Mouse (Mus musculus) liver, embryonic 14.5 days (tissue): ENCODE measurements around the gene Gm49325. TPM values are rescaled to one million over a fixed set of nuclear protein-coding genes. Genes with fewer than 3 reads are reported as not detected.
A peak's percentile ranks its signal among the peaks of the same experiment; 100 is the strongest.

Experiments
- ATAC-seq: fragments of 200-750 bp; cut with Nextera tagmentation; 2 replicates; pipeline ENCODE4 v1.8.0; 2017; ENCODE audit warnings: moderate number of reproducible peaks, mild to moderate bottlenecking, moderate library complexity; ENCODE audit not compliant: insufficient read depth
- DNase-seq, 3 experiments: peaks; one replicate each; pipeline ENCODE4 v3.0.0-alpha.2; 2012 to 2013; ENCODE audit warnings: low read depth in 3 of 3, low spot score in 3 of 3
- H3K27ac ChIP-seq: fragments of 300-500 bp; sonication (generic); 2 replicates; pipeline ENCODE4 v1.5.1; 2014; ENCODE audit warnings: moderate library complexity, mild to moderate bottlenecking, control low read depth, inconsistent platforms
- H3K27me3 ChIP-seq: fragments of 300-500 bp; sonication (generic); 2 replicates; pipeline ENCODE4 v1.6.1; 2014; ENCODE audit warnings: mild to moderate bottlenecking, low read length, moderate library complexity; ENCODE audit not compliant: control insufficient read depth, insufficient read depth
- H3K36me3 ChIP-seq: fragments of 300-500 bp; sonication (generic); replicated peaks from 2 replicates; pipeline ENCODE4 v1.6.1; 2014; ENCODE audit warnings: low read depth; ENCODE audit not compliant: control insufficient read depth, insufficient read depth
- H3K4me1 ChIP-seq, 2 experiments: fragments of 200-500 bp in 1 of 2; fragments of 300-500 bp in 1 of 2; sonication (generic) in 1 of 2; replicated peaks; 2 replicates each; pipeline ENCODE4 v1.6.1; 2012 to 2014; ENCODE audit warnings: antibody characterized with exemption in 1 of 2, inconsistent platforms in 1 of 2, low read length in 1 of 2; ENCODE audit not compliant: control insufficient read depth in 2 of 2, insufficient read depth in 2 of 2
- H3K4me2 ChIP-seq: fragments of 300-500 bp; sonication (generic); 2 replicates; pipeline ENCODE4 v1.6.1; 2014; ENCODE audit warnings: low read depth, mild to moderate bottlenecking, control low read depth, moderate library complexity
- H3K4me3 ChIP-seq, 2 experiments: fragments of 200-500 bp in 1 of 2; fragments of 300-500 bp in 1 of 2; sonication (generic) in 1 of 2; 2 replicates each; pipeline ENCODE4 v1.5.1; 2012 to 2014; ENCODE audit warnings: low read depth in 2 of 2, low read length in 2 of 2, mild to moderate bottlenecking in 2 of 2, control low read depth in 1 of 2, inconsistent platforms in 1 of 2, moderate library complexity in 1 of 2; ENCODE audit not compliant: insufficient read depth in 1 of 2
- H3K9ac ChIP-seq: fragments of 300-500 bp; sonication (generic); replicated peaks from 2 replicates; pipeline ENCODE4 v1.6.1; 2014; ENCODE audit warnings: mild to moderate bottlenecking, control low read depth, moderate library complexity
- H3K9me3 ChIP-seq: fragments of 300-500 bp; sonication (generic); 2 replicates; pipeline ENCODE4 v1.6.1; 2016; ENCODE audit warnings: low read length, mixed read lengths; ENCODE audit not compliant: control insufficient read depth
- CTCF ChIP-seq: IDR thresholded peaks from 2 replicates; pipeline ENCODE4 v1.5.1; 2016; ENCODE audit warnings: antibody characterized with exemption, low read depth, control low read depth
- EP300 ChIP-seq: IDR thresholded peaks from 2 replicates; pipeline ENCODE4 v1.6.1; 2016; ENCODE audit warnings: antibody characterized with exemption, low read depth
- WGBS: fragments of 180-500 bp; shearing (Covaris S2); extraction: QIAGEN DNeasy Blood & Tissue Kit; methylation state at CpG from one replicate; pipeline ENCODE4 v1.1.7; 2014; ENCODE audit not compliant: insufficient replicate concordance; 5-methylcytosine and 5-hydroxymethylcytosine counted together
- polyA plus RNA-seq, 2 experiments: library from polyadenylated mRNA; depleted of rRNA in 1 of 2; stranded (reverse) in 1 of 2; unstranded in 1 of 2; fragments of >200 nt; fragmentation: Nextera tagmentation in 1 of 2; extraction: Ambion mirVana in 1 of 2; gene quantifications; 2 replicates each; pipeline versions ENCODE4 v1.2.1 to v1.2.3; 2012 to 2014

Gene Gm49325
- 0.09 TPM in 1 of 2 replicates, not detected in the other for polyA plus RNA-seq (2012; rRNA removed)
- not detected in 2 replicates for polyA plus RNA-seq (2014; fragmentation: Nextera tagmentation; extraction: Ambion mirVana)

DNA sequence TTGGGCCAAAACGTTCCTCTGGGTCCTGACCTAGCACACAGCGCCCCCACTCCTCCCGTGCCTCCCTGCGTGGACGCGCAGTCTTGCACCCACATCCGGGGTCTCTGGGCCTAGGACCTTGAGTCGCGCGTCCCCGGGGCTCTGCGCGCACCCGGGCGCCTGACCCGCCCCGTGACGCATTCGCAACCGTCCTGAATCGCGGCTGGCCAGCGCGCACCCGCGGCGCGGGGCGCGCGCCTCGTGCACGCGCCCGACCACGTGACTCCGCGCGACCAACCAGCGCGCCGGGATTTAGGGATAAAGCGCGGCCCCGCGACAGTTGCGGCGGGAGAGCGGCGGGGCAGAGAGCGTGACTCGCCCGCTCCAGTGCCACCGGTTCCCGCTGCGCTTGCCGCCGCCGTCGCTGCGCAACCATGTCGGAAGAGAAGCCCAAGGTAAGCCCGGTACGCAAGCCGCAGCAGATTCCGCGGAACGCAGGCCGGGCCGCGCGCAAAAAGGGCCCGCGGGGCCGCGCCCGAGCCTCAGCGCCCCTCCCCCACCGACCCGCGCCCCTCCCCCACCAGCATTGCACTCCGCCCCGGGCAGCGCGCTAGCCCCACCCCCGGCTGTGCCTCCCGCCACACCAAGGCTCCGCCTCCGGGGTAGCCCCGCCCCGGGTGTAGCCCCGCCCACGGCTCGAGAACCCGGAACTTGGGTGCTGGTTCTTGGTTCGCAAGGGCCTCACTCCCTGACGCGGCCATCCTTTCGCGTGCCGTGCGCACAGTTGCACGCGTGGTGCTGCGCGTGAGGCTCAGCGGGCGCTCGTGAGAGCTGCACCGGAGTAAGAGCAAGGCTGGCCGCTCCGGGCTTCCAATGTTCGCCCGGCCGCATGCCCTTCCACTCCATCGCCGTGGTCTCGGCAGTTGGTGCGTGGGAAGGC, at the start of gene Gm49325, which contains the start of gene Sumo3:
Gm49325 (plus strand) TSS at position 290 of the 919 bp plus-strand sequence.
Sumo3 (plus strand) TSS at position 190 of the 919 bp plus-strand sequence.
- peak; percentile 23; the same call in 1 of the 2 replicates for TF ChIP-seq CTCF
- no peak for TF ChIP-seq EP300
- DNase-seq (peak; percentile 88 to 94 (median 89)), ATAC-seq (peak; percentile 84)
- Histone ChIP-seq H3K27ac (peak within 1 kb of the TSS; percentile 89), H3K27me3 (no peaks in the 10 kb centered on the region), H3K9me3 (no peaks in the 10 kb centered on the region), H3K4me2 (peak within 1 kb of the TSS; percentile 93), H3K9ac (peak within 1 kb of the TSS; percentile 83), H3K4me3 (peak within 1 kb of the TSS; percentile 68 to 82), H3K4me1 (peaks cover 7 to 13% of the 10 kb centered on the region in 2 experiments), H3K36me3 (peaks cover 13% of the 10 kb centered on the region)
- under 1% methylated on average over 114 of the region's 119 CpGs for WGBS

DNA sequence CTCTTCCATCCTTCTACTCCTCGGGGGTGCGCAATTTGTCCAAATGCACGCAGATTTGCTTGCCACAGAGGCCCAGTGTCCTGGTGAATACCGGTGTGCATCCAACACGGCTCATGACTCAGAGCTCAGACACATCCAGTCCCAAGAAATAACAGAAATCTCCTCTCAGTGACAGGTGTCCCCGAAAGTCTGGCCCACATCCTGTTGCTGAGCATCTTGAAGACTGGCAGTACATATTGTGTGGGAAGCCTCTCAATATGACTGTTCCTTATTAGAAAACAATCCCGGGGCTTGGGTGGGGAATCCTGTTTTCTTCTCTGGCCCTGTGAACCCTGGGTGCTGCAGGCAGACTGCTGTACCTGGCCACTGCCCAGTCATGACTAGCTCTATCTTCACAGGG, 49.4 kb upstream of the Gm49325 start:
- H3K9me3 ChIP-seq, result no peaks in the 10 kb centered on the region
- no peak overlapping the region for H3K4me3 ChIP-seq
- H3K4me2 ChIP-seq, result no peak overlapping the region
- H3K27me3 ChIP-seq, result no peaks in the 10 kb centered on the region
- peaks cover 0 to 10% of the 10 kb centered on the region in 2 experiments; a peak in 3 of 4 replicates for H3K4me1 ChIP-seq
- no peak for TF ChIP-seq CTCF
- no peak for TF ChIP-seq EP300
- ATAC-seq (no peak), DNase-seq (no peak)
- H3K36me3 ChIP-seq, result no peaks in the 10 kb centered on the region
- no peak overlapping the region for H3K27ac ChIP-seq
- no peak overlapping the region for H3K9ac ChIP-seq
- 77% methylated on average over 7 of the region's 7 CpGs for WGBS

DNA sequence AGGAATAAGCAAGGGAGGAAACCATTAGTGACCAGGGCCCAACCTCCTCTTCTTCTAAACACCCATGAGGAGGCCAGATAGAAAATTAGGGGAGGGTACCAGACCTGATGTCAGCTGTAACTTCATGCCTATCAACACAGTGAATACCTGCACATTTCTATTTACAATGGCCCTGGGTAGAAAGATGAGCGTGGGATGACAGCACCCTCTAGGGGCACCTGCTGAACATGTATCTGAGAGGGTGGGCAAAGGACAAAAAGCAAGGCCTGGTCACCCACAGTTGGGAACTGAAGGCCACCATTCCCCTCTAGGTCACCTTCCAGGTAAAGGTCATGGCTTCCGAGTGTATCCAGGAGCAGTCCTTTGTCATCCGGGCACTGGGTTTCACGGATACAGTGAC, 48.4 kb upstream of the Gm49325 start:
- no peaks in the 10 kb centered on the region for H3K9me3 ChIP-seq
- 71% methylated on average over 4 of the region's 4 CpGs for WGBS
- TF ChIP-seq EP300, result no peak
- TF ChIP-seq CTCF, result peak; percentile 57
- peaks cover 0 to 13% of the 10 kb centered on the region in 2 experiments; a peak in 3 of 4 replicates for H3K4me1 ChIP-seq
- H3K4me3 ChIP-seq, result no peak overlapping the region
- no peak overlapping the region for H3K9ac ChIP-seq
- ATAC-seq (no peak), DNase-seq (no peak)
- H3K36me3 ChIP-seq, result no peaks in the 10 kb centered on the region
- no peaks in the 10 kb centered on the region for H3K27me3 ChIP-seq
- no peak overlapping the region for H3K27ac ChIP-seq
- H3K4me2 ChIP-seq, result no peak overlapping the region

DNA sequence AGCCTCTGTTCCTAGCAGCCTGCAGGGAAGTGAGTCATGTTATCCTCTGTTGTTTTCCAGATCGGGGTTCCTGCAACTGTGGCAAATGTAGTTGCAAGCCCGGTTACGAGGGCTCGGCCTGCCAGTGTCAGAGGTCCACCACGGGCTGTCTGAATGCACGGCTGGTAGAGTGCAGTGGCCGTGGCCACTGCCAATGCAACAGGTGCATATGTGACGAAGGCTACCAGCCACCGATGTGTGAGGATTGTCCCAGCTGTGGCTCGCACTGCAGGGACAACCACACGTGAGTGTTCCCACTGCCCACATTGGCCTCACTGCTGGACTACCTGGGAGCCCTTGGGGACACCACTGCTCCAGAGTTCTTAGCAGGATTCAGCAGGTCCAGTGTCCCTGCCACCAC, 45.9 kb upstream of the Gm49325 start:
- no peak overlapping the region for H3K4me2 ChIP-seq
- 75% methylated on average over 11 of the region's 11 CpGs for WGBS
- no peak for TF ChIP-seq CTCF
- no peak for TF ChIP-seq EP300
- no peak overlapping the region for H3K4me3 ChIP-seq
- H3K9me3 ChIP-seq, result no peaks in the 10 kb centered on the region
- no peaks in the 10 kb centered on the region for H3K27me3 ChIP-seq
- DNase-seq (no peak), ATAC-seq (no peak)
- no peak overlapping the region for H3K9ac ChIP-seq
- H3K36me3 ChIP-seq, result no peaks in the 10 kb centered on the region
- peaks cover 0 to 13% of the 10 kb centered on the region in 2 experiments; a peak in 3 of 4 replicates for H3K4me1 ChIP-seq
- H3K27ac ChIP-seq, result no peak overlapping the region

DNA sequence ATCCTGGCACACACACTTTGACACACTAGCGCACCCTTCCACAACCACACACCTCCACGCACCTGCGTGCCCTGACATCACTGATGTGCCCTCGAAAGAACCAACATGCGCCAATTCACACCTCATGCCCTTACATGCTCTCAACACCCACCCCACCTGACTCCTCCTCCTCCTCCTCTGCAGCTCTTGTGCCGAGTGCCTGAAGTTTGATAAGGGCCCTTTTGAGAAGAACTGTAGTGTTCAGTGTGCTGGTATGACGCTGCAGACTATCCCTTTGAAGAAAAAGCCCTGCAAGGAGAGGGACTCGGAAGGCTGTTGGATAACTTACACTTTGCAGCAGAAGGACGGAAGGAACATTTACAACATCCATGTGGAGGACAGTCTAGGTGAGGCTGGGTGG, 45.2 kb upstream of the Gm49325 start:
- H3K4me1 ChIP-seq, result peaks cover 0 to 13% of the 10 kb centered on the region in 2 experiments; a peak in 3 of 4 replicates
- no peak for TF ChIP-seq EP300
- TF ChIP-seq CTCF, result no peak
- no peak overlapping the region for H3K9ac ChIP-seq
- 67% methylated on average over 9 of the region's 9 CpGs for WGBS
- H3K4me2 ChIP-seq, result no peak overlapping the region
- ATAC-seq (peak; percentile 51; the same call in 1 of the 2 replicates), DNase-seq (no peak)
- no peaks in the 10 kb centered on the region for H3K9me3 ChIP-seq
- no peak overlapping the region for H3K4me3 ChIP-seq
- no peaks in the 10 kb centered on the region for H3K27me3 ChIP-seq
- no peak overlapping the region for H3K27ac ChIP-seq
- H3K36me3 ChIP-seq, result no peaks in the 10 kb centered on the region
